Mouse (Mus musculus) ES-Bruce4 (cell line): ENCODE measurements at regions not wholly inside any gene's neighbourhood (a gene's known extent, or its start where the extent isn't known, plus 50 kb on each side); places are given as distances from the start of the nearest gene placed in this dataset.
"Not testable (repeated sequence)": the region's sequence is repeated elsewhere in the genome, so short reads cannot be mapped to it uniquely, and the experiment has no call there.

Experiments
- H3K27ac ChIP-seq: 2 replicates; pipeline ENCODE4 v1.5.1; 2012; ENCODE audit warnings: low read length, inconsistent platforms; ENCODE audit not compliant: insufficient read depth
- H3K27me3 ChIP-seq: 2 replicates; pipeline ENCODE4 v1.6.1; 2012; ENCODE audit warnings: mild to moderate bottlenecking, low read length, inconsistent platforms; ENCODE audit not compliant: control insufficient read depth, poor library complexity, insufficient read depth, severe bottlenecking
- H3K36me3 ChIP-seq: 2 replicates; pipeline ENCODE4 v1.6.1; 2012; ENCODE audit warnings: inconsistent platforms, mild to moderate bottlenecking, low read length, moderate library complexity; ENCODE audit not compliant: control insufficient read depth, poor library complexity, insufficient read depth, severe bottlenecking
- H3K4me1 ChIP-seq: one replicate; pipeline ENCODE4 v1.8.1; 2011; ENCODE audit warnings: low read length; ENCODE audit not compliant: control insufficient read depth, insufficient read depth
- H3K4me3 ChIP-seq: 2 replicates; pipeline ENCODE4 v1.5.1; 2011; ENCODE audit warnings: low read depth, mild to moderate bottlenecking, low read length
- H3K9ac ChIP-seq: 2 replicates; pipeline ENCODE4 v1.6.1; 2012; ENCODE audit warnings: low read depth, mild to moderate bottlenecking, inconsistent platforms; ENCODE audit not compliant: poor library complexity, severe bottlenecking
- H3K9me3 ChIP-seq: replicated peaks from 2 replicates; pipeline ENCODE4 v1.6.1; 2012; ENCODE audit warnings: mild to moderate bottlenecking, low read length, inconsistent platforms; ENCODE audit not compliant: control insufficient read depth, poor library complexity, insufficient read depth, severe bottlenecking
- CTCF ChIP-seq: IDR thresholded peaks from one replicate; pipeline ENCODE4 v1.8.1; 2011; ENCODE audit warnings: low read depth, low read length
- EP300 ChIP-seq: IDR thresholded peaks from 2 replicates; pipeline ENCODE4 v1.6.1; 2011; ENCODE audit warnings: low read depth, low read length; ENCODE audit not compliant: insufficient read depth
- POLR2A ChIP-seq: IDR thresholded peaks from one replicate; pipeline ENCODE4 v1.8.1; 2011; ENCODE audit warnings: low read length; ENCODE audit not compliant: insufficient read depth

DNA sequence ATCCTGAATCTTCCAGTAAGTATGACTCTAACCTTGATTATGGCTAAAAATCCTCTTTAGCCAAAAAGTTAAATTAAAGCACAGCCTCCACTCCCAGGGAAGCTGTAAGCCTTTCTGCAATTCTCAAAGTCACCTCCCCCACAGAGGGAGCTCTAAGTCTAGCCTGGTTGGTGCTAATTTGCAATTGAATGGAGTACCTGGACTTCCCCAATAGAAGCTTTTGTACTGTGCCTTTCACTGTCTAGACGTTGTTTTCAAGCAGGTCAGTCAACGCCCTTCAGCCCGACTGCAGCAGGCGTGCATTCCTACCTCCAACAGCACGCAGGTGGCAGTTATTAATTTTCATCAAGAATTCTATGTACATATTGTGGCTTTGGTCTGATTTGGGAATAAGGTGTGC lies 87.2 kb downstream of the Catsperg2 start:
- not testable (repeated sequence) for H3K9ac ChIP-seq, H3K4me3 ChIP-seq, H3K27me3 ChIP-seq, H3K36me3 ChIP-seq, H3K27ac ChIP-seq, H3K4me1 ChIP-seq
- H3K9me3 ChIP-seq, result peaks cover 32% of the 10 kb centered on the region

DNA sequence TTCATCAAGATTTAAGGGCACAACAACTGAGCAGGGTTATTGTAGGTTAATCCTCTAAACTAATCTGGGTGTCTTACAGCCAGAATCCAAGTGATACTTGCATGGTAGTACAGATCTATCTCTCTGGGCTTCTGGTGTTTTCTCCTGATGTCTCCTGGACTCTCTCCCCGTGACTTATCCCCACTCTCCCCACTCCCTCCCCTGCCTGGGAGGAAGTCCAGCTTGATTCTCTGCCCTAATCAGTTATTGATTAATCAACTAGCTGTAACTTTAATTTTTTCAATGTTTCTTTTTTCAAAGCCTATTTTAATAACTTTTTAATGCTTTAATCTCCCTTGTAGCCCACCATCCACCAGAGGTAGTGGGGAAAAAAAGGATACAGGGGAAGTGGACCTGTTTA lies 83.9 kb upstream of the Sipa1l3 start:
- H3K9ac ChIP-seq, result no peak overlapping the region
- no peak overlapping the region for H3K27ac ChIP-seq
- H3K9me3 ChIP-seq, result no peaks in the 10 kb centered on the region
- no peak for TF ChIP-seq CTCF
- no peak for TF ChIP-seq POLR2A
- no peak for TF ChIP-seq EP300
- no peak overlapping the region for H3K4me3 ChIP-seq
- no peaks in the 10 kb centered on the region for H3K27me3 ChIP-seq
- no peaks in the 10 kb centered on the region for H3K4me1 ChIP-seq
- no peaks in the 10 kb centered on the region for H3K36me3 ChIP-seq

DNA sequence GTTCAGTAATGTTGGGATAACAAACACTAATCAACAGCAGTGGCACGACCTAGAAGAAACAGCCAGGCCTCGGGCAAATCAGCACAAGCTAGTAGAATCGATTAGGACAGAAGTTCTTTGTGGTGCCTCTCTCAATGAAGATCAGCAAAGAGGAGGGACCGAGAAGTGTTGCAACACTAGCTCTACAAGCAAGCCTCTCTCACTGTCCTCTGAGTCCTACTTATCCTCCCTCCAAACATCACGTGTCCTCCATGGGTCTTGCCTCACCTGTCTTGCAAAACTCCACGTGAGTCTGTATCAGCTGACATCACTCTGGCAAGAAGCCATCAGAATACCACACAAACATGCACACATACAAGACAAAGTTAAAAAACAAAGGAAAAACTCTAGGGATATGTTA lies 82.9 kb upstream of the Sipa1l3 start:
- Histone ChIP-seq H3K4me3 (no peak overlapping the region), H3K27ac (no peak overlapping the region)
- no peak for TF ChIP-seq POLR2A
- no peak for TF ChIP-seq EP300
- TF ChIP-seq CTCF, result no peak

DNA sequence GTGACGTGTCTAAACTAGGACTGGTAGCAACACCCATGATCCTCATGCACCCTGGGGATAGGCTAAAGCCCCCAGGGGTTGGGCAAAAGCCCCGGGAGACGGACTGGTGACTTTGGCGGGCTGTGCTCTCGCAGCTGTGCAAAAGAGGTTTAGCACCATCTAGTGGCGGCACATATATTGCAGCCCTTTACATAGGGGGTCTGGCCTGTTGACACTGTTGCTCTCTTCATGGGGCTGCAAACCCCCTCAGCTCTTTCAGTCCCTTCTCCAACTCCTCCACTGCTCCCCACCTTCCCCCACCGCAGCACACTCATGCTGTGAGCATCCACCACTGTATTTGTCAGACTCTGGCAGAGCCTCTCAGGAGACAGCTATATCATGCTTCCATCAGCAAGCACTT lies 78.8 kb upstream of the Sipa1l3 start:
- not testable (repeated sequence) for H3K27me3 ChIP-seq, H3K4me3 ChIP-seq
- TF ChIP-seq CTCF, result peak; percentile 52

More for the DNA sequence above, 82.9 kb upstream of the Sipa1l3 start:
- no peaks in the 10 kb centered on the region for H3K4me1 ChIP-seq
- no peaks in the 10 kb centered on the region for H3K36me3 ChIP-seq
- H3K9ac ChIP-seq, result no peak overlapping the region
- 0 out of 2 replicates have a peak, but pooled peaks cover 3% of the 10 kb centered on the region for H3K9me3 ChIP-seq
- H3K27me3 ChIP-seq, result no peaks in the 10 kb centered on the region

GRCm38 (mm10) chr7:29578128-29578527 lies 59.7 kb upstream of the Sipa1l3 start:
- H3K4me3 ChIP-seq, result no peak overlapping the region
- no peak overlapping the region for H3K27ac ChIP-seq
- no peak for TF ChIP-seq POLR2A
- no peak for TF ChIP-seq CTCF
- no peak for TF ChIP-seq EP300
- H3K4me1 ChIP-seq, result no peaks in the 10 kb centered on the region
- H3K9ac ChIP-seq, result no peak overlapping the region
- no peaks in the 10 kb centered on the region; the same call in 1 of the 2 replicates for H3K9me3 ChIP-seq
- H3K36me3 ChIP-seq, result no peaks in the 10 kb centered on the region
- peaks cover 11% of the 10 kb centered on the region for H3K27me3 ChIP-seq

More for the DNA sequence above, 78.8 kb upstream of the Sipa1l3 start:
- H3K9ac ChIP-seq, H3K27ac ChIP-seq, H3K9me3 ChIP-seq, H3K36me3 ChIP-seq, H3K4me1 ChIP-seq: not testable (repeated sequence)

- no peak overlapping the region for H3K9ac ChIP-seq
- H3K27ac ChIP-seq, result no peak overlapping the region
- no peak for TF ChIP-seq CTCF
- no peak for TF ChIP-seq EP300
- TF ChIP-seq POLR2A, result no peak
- H3K4me3 ChIP-seq, result no peak overlapping the region
- H3K27me3 ChIP-seq, result peaks cover 10% of the 10 kb centered on the region
- H3K9me3 ChIP-seq, result no peaks in the 10 kb centered on the region; the same call in 1 of the 2 replicates
- H3K4me1 ChIP-seq, result no peaks in the 10 kb centered on the region
- H3K36me3 ChIP-seq, result no peaks in the 10 kb centered on the region
Measured at GRCm38 (mm10) chr7:29575606-29576005, 57.2 kb upstream of the Sipa1l3 start.
